Mouse (Mus musculus) liver, adult (tissue): ENCODE measurements around the gene Gm21488.
"Not testable (repeated sequence)": the region's sequence is repeated elsewhere in the genome, so short reads cannot be mapped to it uniquely, and the experiment has no call there.

ENCODE experiments used
- GATA4 ChIP-seq: IDR thresholded peaks from 2 replicates; pipeline ENCODE4 v1.6.1; 2014; ENCODE audit warnings: mild to moderate bottlenecking, low read length; ENCODE audit not compliant: insufficient replicate concordance

The Gm21488 gene

GRCm38 (mm10) chrY:27521820-27522219, at the start of gene Gm21488:
Gene Gm21488, minus strand, starts transcription at chrY:27521920.
- not testable (repeated sequence) for TF ChIP-seq GATA4
